In genomic region chr2:167959996-167960395, GRCm38 (mm10) we compare ENCODE assay signal across 14 mouse cellular contexts. TPM values are rescaled to one million over a fixed set of nuclear protein-coding genes. Genes with fewer than 3 reads are reported as not detected.
DNase-seq lines count a peak whose midpoint lies in the region; ATAC-seq and TF ChIP-seq lines count a peak whose summit lies in the region.
"Had no signal": no experiment of that assay in that cellular context is flagged by ENCODE, and none has a peak within 500 bp of the region (broad histone marks: within the 10 kb centered on the region; RNA-seq: fewer than 3 reads in every experiment).

No protein-coding gene starts in this region.

- H3K9me3 ChIP-seq in intestine, embryonic 16.5 days (ENCODE audit: control insufficient read depth, low read length), result no peaks in the 10 kb centered on the region
- H3K9me3 ChIP-seq in intestine, postnatal 0 days (ENCODE audit: control insufficient read depth), result no peaks in the 10 kb centered on the region
- no peaks in the 10 kb centered on the region for H3K9me3 ChIP-seq in liver, embryonic 15.5 days (replicated peaks)
- no peaks in the 10 kb centered on the region for H3K9me3 ChIP-seq in hindbrain, embryonic 10.5 days
- H3K9me3 ChIP-seq: G1E; hindbrain, embryonic 15.5 days; limb, embryonic 10.5 days had no signal

- TF ChIP-seq CTCF in intestine, postnatal 0 days (IDR thresholded peaks at IDR 0.05; ENCODE audit: low read depth), result no peak

- H3K27me3 ChIP-seq in intestine, embryonic 16.5 days (replicated peaks; ENCODE audit: control insufficient read depth, insufficient read depth, low read length), result no peaks in the 10 kb centered on the region
- no peaks in the 10 kb centered on the region for H3K27me3 ChIP-seq in intestine, postnatal 0 days (replicated peaks; ENCODE audit: control insufficient read depth, insufficient read depth, low read length)
- H3K27me3 ChIP-seq in liver, embryonic 15.5 days, result no peaks in the 10 kb centered on the region
- no peaks in the 10 kb centered on the region for H3K27me3 ChIP-seq in hindbrain, embryonic 10.5 days (ENCODE audit: insufficient read depth, poor library complexity, severe bottlenecking)
- H3K27me3 ChIP-seq: hindbrain, embryonic 15.5 days had no signal

- peak; percentile 6; the same call in 1 of the 2 replicates for ATAC-seq in intestine, embryonic 16.5 days
- ATAC-seq in intestine, postnatal 0 days, result no peak
- ATAC-seq in liver, embryonic 15.5 days (ENCODE audit: insufficient read depth), result no peak

- H3K27ac ChIP-seq in intestine, embryonic 16.5 days (ENCODE audit: low read length), result no peak overlapping the region
- no peak overlapping the region for H3K27ac ChIP-seq in intestine, postnatal 0 days (ENCODE audit: low read depth, low read length)
- H3K27ac ChIP-seq in liver, embryonic 15.5 days (replicated peaks), result peak overlapping the region; percentile 80
- no peak overlapping the region for H3K27ac ChIP-seq in hindbrain, embryonic 10.5 days
- H3K27ac ChIP-seq: hindbrain, embryonic 15.5 days; limb, embryonic 10.5 days had no signal

- intact Hi-C loops in left cerebral cortex, postnatal 10 days (cut with DNase I), result no loop called here

- peaks cover 6% of the 10 kb centered on the region; the same call in 1 of the 2 replicates for H3K36me3 ChIP-seq in intestine, embryonic 16.5 days (ENCODE audit: control insufficient read depth, insufficient read depth, low read length)
- peaks cover 5% of the 10 kb centered on the region for H3K36me3 ChIP-seq in intestine, postnatal 0 days (ENCODE audit: control insufficient read depth, insufficient read depth)
- peaks cover 18% of the 10 kb centered on the region for H3K36me3 ChIP-seq in liver, embryonic 15.5 days (replicated peaks)
- peaks cover 30% of the 10 kb centered on the region for H3K36me3 ChIP-seq in hindbrain, embryonic 10.5 days

- no peak overlapping the region for H3K4me3 ChIP-seq in intestine, embryonic 16.5 days (ENCODE audit: low read length)
- no peak overlapping the region for H3K4me3 ChIP-seq in intestine, postnatal 0 days (ENCODE audit: low read depth, low read length)
- H3K4me3 ChIP-seq in liver, embryonic 15.5 days (replicated peaks), result no peak overlapping the region
- no peak overlapping the region for H3K4me3 ChIP-seq in hindbrain, embryonic 10.5 days
- H3K4me3 ChIP-seq: hindbrain, embryonic 15.5 days; limb, embryonic 10.5 days; myocyte had no signal

- DNase-seq in A20 (ENCODE audit: low read depth, low spot score), result peak; percentile 59
- DNase-seq in CD4-positive, CD25-positive, alpha-beta regulatory T cell, adult 2 months (ENCODE audit: low read depth, low spot score), result peak; percentile 55
- no peak for DNase-seq in left cerebral cortex, postnatal 10 days (ENCODE audit: extremely low spot score in 1 of 2, low spot score in 2 of 2)
- no peak for DNase-seq in hindbrain, embryonic 10.5 days (ENCODE audit: low spot score)
- no peak for DNase-seq in ovary, postnatal 36 days (ENCODE audit: low spot score)
- DNase-seq: lung, postnatal 4 days; retina, postnatal 1 day had no signal

- H3K4me1 ChIP-seq in intestine, embryonic 16.5 days (ENCODE audit: control insufficient read depth, insufficient read depth, low read length), result peaks cover 31% of the 10 kb centered on the region
- no peaks in the 10 kb centered on the region for H3K4me1 ChIP-seq in intestine, postnatal 0 days (replicated peaks; ENCODE audit: control insufficient read depth, insufficient read depth, low read length)
- peaks cover 57% of the 10 kb centered on the region for H3K4me1 ChIP-seq in liver, embryonic 15.5 days (replicated peaks)
- peaks cover 24% of the 10 kb centered on the region for H3K4me1 ChIP-seq in hindbrain, embryonic 10.5 days (replicated peaks)

- WGBS in intestine, embryonic 16.5 days, result 59% methylated on average over 7 of the region's 7 CpGs
- WGBS in intestine, postnatal 0 days, result 49% methylated on average over 7 of the region's 7 CpGs
- 21% methylated on average over 7 of the region's 7 CpGs for WGBS in liver, embryonic 15.5 days (ENCODE audit: insufficient replicate concordance)
- 81% methylated on average over 7 of the region's 7 CpGs for WGBS in hindbrain, embryonic 10.5 days

- no peak overlapping the region for H3K4me2 ChIP-seq in intestine, embryonic 16.5 days (ENCODE audit: low read depth, low read length)
- no peak overlapping the region for H3K4me2 ChIP-seq in intestine, postnatal 0 days (replicated peaks; ENCODE audit: low read depth)
- H3K4me2 ChIP-seq in liver, embryonic 15.5 days, result no peak overlapping the region
- H3K4me2 ChIP-seq: hindbrain, embryonic 15.5 days had no signal

- no peak overlapping the region for H3K9ac ChIP-seq in intestine, embryonic 16.5 days (ENCODE audit: low read depth, low read length)
- no peak overlapping the region for H3K9ac ChIP-seq in intestine, postnatal 0 days (ENCODE audit: low read depth, low read length)
- H3K9ac ChIP-seq in liver, embryonic 15.5 days, result no peak overlapping the region
- H3K9ac ChIP-seq: hindbrain, embryonic 15.5 days had no signal

RNA-seq across cellular contexts. Expression of gene Ptpn1, which starts 28.1 kb away (rescaled TPM):
- polyA plus RNA-seq in intestine, embryonic 16.5 days (2015; fragmentation: Nextera tagmentation; extraction: Ambion mirVana), result 37.7 and 45.5 TPM in 2 replicates
- 30.5 and 33.5 TPM in 2 replicates for polyA plus RNA-seq in intestine, postnatal 0 days (2015; fragmentation: Nextera tagmentation; extraction: Ambion mirVana)
- polyA plus RNA-seq in liver, embryonic 15.5 days (2015; fragmentation: Nextera tagmentation; extraction: Ambion mirVana), result 25.6 and 31.1 TPM in 2 replicates
- 10 to 100 TPM; 54.8 to 65.3 TPM for total RNA-seq in left cerebral cortex, postnatal 10 days (2021)
- 75.9 and 86.1 TPM in 2 replicates for polyA plus RNA-seq in hindbrain, embryonic 10.5 days (2016; fragmentation: Nextera tagmentation; extraction: Ambion mirVana)

RNA-seq across cellular contexts. Expression of gene Ripor3, which starts 50.4 kb away (rescaled TPM):
- polyA plus RNA-seq in intestine, embryonic 16.5 days (2015; fragmentation: Nextera tagmentation; extraction: Ambion mirVana), result 2.7 and 3.1 TPM in 2 replicates
- polyA plus RNA-seq in intestine, postnatal 0 days (2015; fragmentation: Nextera tagmentation; extraction: Ambion mirVana), result 1.5 and 1.6 TPM in 2 replicates
- 1.2 and 1.4 TPM in 2 replicates for polyA plus RNA-seq in liver, embryonic 15.5 days (2015; fragmentation: Nextera tagmentation; extraction: Ambion mirVana)
- under 1 TPM; 0.28 to 0.41 TPM for total RNA-seq in left cerebral cortex, postnatal 10 days (2021)
- 0.57 and 0.71 TPM in 2 replicates for polyA plus RNA-seq in hindbrain, embryonic 10.5 days (2016; fragmentation: Nextera tagmentation; extraction: Ambion mirVana)

Comparison
In these comparisons a context has a peak if more than half of its experiments do, and no peak if none do; other contexts are left out.
1. DNase-seq: peak in A20 (single experiment) and CD4-positive, CD25-positive, alpha-beta regulatory T cell, adult 2 months (single experiment); none in left cerebral cortex, postnatal 10 days (0 of 2), hindbrain, embryonic 10.5 days (single experiment) and ovary, postnatal 36 days (single experiment).